Mouse (Mus musculus) layer of hippocampus, postnatal 14 days (tissue): ENCODE measurements around the gene Nop56. TPM values are rescaled to one million over a fixed set of nuclear protein-coding genes. Genes with fewer than 3 reads are reported as not detected.

Experiments
- DNase-seq, 2 experiments: peaks; one replicate each; pipeline ENCODE4 v3.0.0; 2021 to 2022; ENCODE audit warnings: low spot score in 2 of 2, mixed read lengths in 1 of 2
- total RNA-seq, 2 experiments: library from RNA; stranded (reverse); gene quantifications; 2 replicates each; pipeline ENCODE4 v1.2.3; 2021

Gene Nop56
- total RNA-seq, 2 experiments from 2014 or later = 131 to 173 TPM

GRCm38 (mm10) chr2:130294936-130295277 lies 20.7 kb downstream of the Nop56 start, which contains the start of gene Ebf4:
TSS of gene Ebf4 (plus strand) at chr2:130295169.
- DNase-seq = peak; percentile 49

GRCm38 (mm10) chr2:130295331-130296133 lies 21.3 kb downstream of the Nop56 start:
- peak; percentile 63 to 66 for DNase-seq

GRCm38 (mm10) chr2:130296134-130296745 lies 22.0 kb downstream of the Nop56 start:
- DNase-seq = no peak

- no peak for DNase-seq
Observed at GRCm38 (mm10) chr2:130297580-130297979, 23.4 kb downstream of the Nop56 start.

- no peak for DNase-seq
Observed at GRCm38 (mm10) chr2:130303014-130303413, 28.8 kb downstream of the Nop56 start.

- DNase-seq = no peak
Observed at GRCm38 (mm10) chr2:130327057-130327456, 52.8 kb downstream of the Nop56 start.

Other genes starting within 250 kb of the Nop56 start
- gene Tgm6, start 162.0 kb upstream of the Nop56 start, total RNA-seq = under 1 TPM; 0.25 to 0.29 TPM
- gene Snrpb, start 95.0 kb upstream of the Nop56 start, total RNA-seq = 100 to 1,000 TPM; 102 TPM
- not detected for gene Tmc2, start 79.2 kb upstream of the Nop56 start, total RNA-seq
- 100 to 1,000 TPM; 297 to 301 TPM for gene Idh3b, start 10.1 kb downstream of the Nop56 start, total RNA-seq
- gene Ebf4, start 20.7 kb downstream of the Nop56 start, total RNA-seq = 10 to 100 TPM; 12.5 to 13.1 TPM
- 10 to 100 TPM; 11.8 to 14.1 TPM for gene Cpxm1, start 123.1 kb downstream of the Nop56 start, total RNA-seq
- gene Gm28372, start 130.8 kb downstream of the Nop56 start, total RNA-seq = not detected
- gene 1700020A23Rik, start 130.8 kb downstream of the Nop56 start, total RNA-seq = not detected
- not detected for gene Tmem239, start 132.0 kb downstream of the Nop56 start, total RNA-seq
- gene Vps16, start 149.9 kb downstream of the Nop56 start, total RNA-seq = 10 to 100 TPM; 85.3 to 87.5 TPM
- gene Pced1a, start 150.3 kb downstream of the Nop56 start, total RNA-seq = 10 to 100 TPM; 21.8 to 22.0 TPM
- 100 to 1,000 TPM; 307 to 312 TPM for gene Ptpra, start 175.8 kb downstream of the Nop56 start, total RNA-seq